Mouse (Mus musculus) forebrain, embryonic 11.5 days (tissue): ENCODE measurements around the gene Kcnj14. TPM values are rescaled to one million over a fixed set of nuclear protein-coding genes. Genes with fewer than 3 reads are reported as not detected.

Source experiments
- ATAC-seq: fragments of 200-750 bp; cut with Nextera tagmentation; replicated peaks from 2 replicates; pipeline ENCODE4 v1.8.0; 2017; ENCODE audit warnings: moderate TSS enrichment; ENCODE audit not compliant: low FRiP score
- DNase-seq: peaks from one replicate; pipeline ENCODE4 v3.0.0-alpha.2; 2017; ENCODE audit warnings: low spot score
- H3K27ac ChIP-seq: fragments of 300-500 bp; sonication (generic); 2 replicates; pipeline ENCODE4 v1.5.1; 2014; ENCODE audit warnings: low read depth, low read length
- H3K27me3 ChIP-seq: fragments of 300-500 bp; sonication (generic); 2 replicates; pipeline ENCODE4 v1.6.1; 2014; ENCODE audit warnings: mild to moderate bottlenecking, low read length, mixed read lengths; ENCODE audit not compliant: control insufficient read depth, insufficient read depth
- H3K36me3 ChIP-seq: fragments of 300-500 bp; sonication (generic); 2 replicates; pipeline ENCODE4 v1.6.1; 2014; ENCODE audit warnings: mild to moderate bottlenecking, low read length, moderate library complexity, mixed read lengths; ENCODE audit not compliant: control insufficient read depth, insufficient read depth
- H3K4me1 ChIP-seq: fragments of 300-500 bp; sonication (generic); replicated peaks from 2 replicates; pipeline ENCODE4 v1.6.1; 2014; ENCODE audit warnings: low read length, mixed read lengths; ENCODE audit not compliant: control insufficient read depth, insufficient read depth
- H3K4me2 ChIP-seq: fragments of 300-500 bp; sonication (generic); 2 replicates; pipeline ENCODE4 v1.6.1; 2014; ENCODE audit warnings: low read depth, mild to moderate bottlenecking, low read length, moderate library complexity, mixed read lengths; ENCODE audit not compliant: severe bottlenecking
- H3K4me3 ChIP-seq: fragments of 300-500 bp; sonication (generic); 2 replicates; pipeline ENCODE4 v1.5.1; 2014; ENCODE audit warnings: low read depth, low read length
- H3K9ac ChIP-seq: fragments of 300-500 bp; sonication (generic); 2 replicates; pipeline ENCODE4 v1.6.1; 2014; ENCODE audit warnings: low read length
- H3K9me3 ChIP-seq: fragments of 300-500 bp; sonication (generic); 2 replicates; pipeline ENCODE4 v1.6.1; 2016; ENCODE audit warnings: low read length, mixed read lengths; ENCODE audit not compliant: control insufficient read depth
- WGBS: fragments of 180-500 bp; shearing (Covaris S2); extraction: QIAGEN DNeasy Blood & Tissue Kit; methylation state at CpG from one replicate; pipeline ENCODE4 v1.1.7; 2014; 5-methylcytosine and 5-hydroxymethylcytosine counted together
- polyA plus RNA-seq: library from polyadenylated mRNA; unstranded; fragments of >200 nt; fragmentation: Nextera tagmentation; extraction: Ambion mirVana; gene quantifications from 2 replicates; pipeline ENCODE4 v1.2.1, GENCODE M21; 2014

Gene Kcnj14
- polyA plus RNA-seq, 1 experiment from 2014 or later: 0.37 TPM

DNA sequence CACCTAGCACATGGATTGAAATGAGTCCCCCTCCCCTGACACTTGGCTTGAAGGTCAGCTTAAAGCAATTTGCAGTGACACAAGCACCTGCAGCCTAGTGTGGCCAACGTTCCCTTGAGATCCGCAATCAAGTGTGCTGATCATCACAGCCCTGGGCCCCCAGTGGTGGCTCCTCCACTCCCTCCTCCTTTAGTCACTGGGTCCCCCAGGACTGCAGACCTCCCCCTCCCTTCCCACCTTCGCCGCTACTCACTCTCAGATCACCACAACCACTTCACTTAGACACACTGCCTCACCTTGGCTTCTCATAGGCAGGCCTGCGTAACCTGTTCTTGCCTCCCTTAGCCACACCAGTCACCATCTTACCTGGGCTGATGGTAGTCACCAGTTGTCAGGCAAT, 18.6 kb downstream of the Kcnj14 start:
- ATAC-seq (no peak), DNase-seq (peak; percentile 51)
- Histone ChIP-seq H3K9me3 (no peaks in the 10 kb centered on the region), H3K27ac (no peak overlapping the region), H3K4me3 (no peak overlapping the region), H3K27me3 (no peaks in the 10 kb centered on the region), H3K4me1 (0 out of 2 replicates have a peak, but pooled peaks cover 2% of the 10 kb centered on the region), H3K36me3 (peaks cover 37% of the 10 kb centered on the region), H3K4me2 (no peak overlapping the region), H3K9ac (no peak overlapping the region)
- 70% methylated on average over 5 of the region's 5 CpGs for WGBS

DNA sequence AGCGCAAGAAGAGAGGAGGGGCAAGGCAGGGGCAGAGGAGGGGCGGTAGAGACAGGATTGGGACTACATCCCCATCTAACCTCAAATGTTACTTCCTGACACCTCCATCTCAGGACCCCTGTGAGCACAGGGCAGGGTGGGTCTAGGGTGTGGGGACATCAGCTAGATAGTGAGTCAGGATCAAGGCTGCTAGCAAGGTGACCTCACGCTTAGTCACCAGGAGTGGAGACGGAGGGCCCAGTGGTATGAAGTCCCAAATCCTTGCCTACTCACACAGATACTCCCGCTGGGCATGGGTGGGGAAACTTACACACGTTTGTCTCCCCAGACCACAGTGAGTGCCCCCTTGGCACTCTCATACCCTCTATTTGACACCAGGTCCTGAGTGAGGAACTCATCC, 22.0 kb downstream of the Kcnj14 start:
- peaks cover 16% of the 10 kb centered on the region for H3K4me1 ChIP-seq
- no peak overlapping the region for H3K4me2 ChIP-seq
- H3K9ac ChIP-seq: no peak overlapping the region
- no peak overlapping the region for H3K4me3 ChIP-seq
- no peak overlapping the region for H3K27ac ChIP-seq
- ATAC-seq (no peak), DNase-seq (no peak)
- WGBS: 90% methylated on average over 6 of the region's 6 CpGs
- no peaks in the 10 kb centered on the region for H3K9me3 ChIP-seq
- peaks cover 7% of the 10 kb centered on the region for H3K36me3 ChIP-seq
- H3K27me3 ChIP-seq: peaks cover 7% of the 10 kb centered on the region; the same call in 1 of the 2 replicates

DNA sequence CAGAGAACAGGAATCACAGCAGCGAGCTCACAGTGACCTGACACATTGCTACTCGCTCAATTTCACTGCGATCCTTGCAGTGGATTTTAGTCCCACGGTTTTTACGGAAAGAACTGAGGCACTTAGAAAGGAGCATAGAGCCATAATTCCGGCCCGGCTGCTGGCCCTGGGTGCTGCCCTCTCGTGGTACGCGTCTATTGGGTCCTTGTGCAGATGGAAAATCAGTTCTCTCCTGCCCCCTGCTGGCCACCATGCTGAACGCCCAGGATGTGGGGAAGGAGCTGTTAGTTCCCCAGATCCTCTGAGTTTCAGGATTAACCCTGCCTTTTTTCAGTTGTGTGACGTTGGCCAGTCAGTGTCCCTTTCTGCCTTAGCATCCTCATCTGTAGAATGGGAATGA, 23.2 kb downstream of the Kcnj14 start:
- Histone ChIP-seq H3K27ac (no peak overlapping the region), H3K9ac (no peak overlapping the region), H3K4me1 (peaks cover 14% of the 10 kb centered on the region), H3K4me2 (no peak overlapping the region), H3K4me3 (no peak overlapping the region), H3K27me3 (peaks cover 14% of the 10 kb centered on the region), H3K36me3 (peaks cover 2% of the 10 kb centered on the region; the same call in 1 of the 2 replicates), H3K9me3 (no peaks in the 10 kb centered on the region)
- ATAC-seq: peak; percentile 44; the same call in 1 of the 2 replicates
- peak; percentile 96 for DNase-seq
- WGBS: 5% methylated on average over 12 of the region's 12 CpGs

DNA sequence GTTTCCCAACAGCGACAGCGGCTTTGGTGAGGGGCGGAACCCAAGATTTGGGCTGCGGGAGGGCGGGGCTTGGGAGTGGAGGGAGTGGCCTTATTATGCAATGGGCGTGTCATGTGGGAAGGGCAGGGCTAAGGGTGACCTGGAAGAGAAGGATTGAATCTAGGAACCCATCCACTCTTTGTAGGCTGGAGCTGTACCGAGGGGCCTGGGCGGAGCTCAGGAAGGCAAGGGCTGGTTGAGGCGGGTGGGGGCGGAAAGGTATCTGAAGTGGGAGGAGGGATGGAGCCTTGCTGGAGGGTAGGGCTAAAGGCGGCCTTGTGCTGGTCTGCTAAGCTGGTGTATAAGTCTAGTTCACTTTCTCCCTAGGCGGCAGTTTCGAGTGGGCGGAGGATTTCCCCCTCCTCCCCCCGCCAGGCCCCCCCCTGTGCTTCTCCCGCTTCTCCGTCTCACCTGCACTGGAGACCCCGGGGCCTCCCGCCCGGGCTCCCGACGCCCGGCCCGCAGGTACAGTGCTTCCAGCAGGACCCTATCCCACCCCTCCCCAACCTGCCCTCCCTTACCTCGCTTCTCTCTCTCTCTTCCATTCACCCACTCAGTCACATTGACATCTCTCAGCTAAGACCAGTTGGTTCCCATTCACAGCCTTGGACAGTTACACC, 23.9 kb downstream of the Kcnj14 start:
- Histone ChIP-seq H3K4me3 (no peak overlapping the region), H3K9ac (no peak overlapping the region), H3K4me1 (peaks cover 14% of the 10 kb centered on the region), H3K4me2 (no peak overlapping the region), H3K36me3 (peaks cover 2% of the 10 kb centered on the region; the same call in 1 of the 2 replicates), H3K27ac (no peak overlapping the region), H3K27me3 (peaks cover 14% of the 10 kb centered on the region), H3K9me3 (no peaks in the 10 kb centered on the region)
- DNase-seq (peak; percentile 63), ATAC-seq (0 out of 2 replicates have a peak, but pooled peaks have one; percentile 6)
- 19% methylated on average over 23 of the region's 25 CpGs for WGBS

DNA sequence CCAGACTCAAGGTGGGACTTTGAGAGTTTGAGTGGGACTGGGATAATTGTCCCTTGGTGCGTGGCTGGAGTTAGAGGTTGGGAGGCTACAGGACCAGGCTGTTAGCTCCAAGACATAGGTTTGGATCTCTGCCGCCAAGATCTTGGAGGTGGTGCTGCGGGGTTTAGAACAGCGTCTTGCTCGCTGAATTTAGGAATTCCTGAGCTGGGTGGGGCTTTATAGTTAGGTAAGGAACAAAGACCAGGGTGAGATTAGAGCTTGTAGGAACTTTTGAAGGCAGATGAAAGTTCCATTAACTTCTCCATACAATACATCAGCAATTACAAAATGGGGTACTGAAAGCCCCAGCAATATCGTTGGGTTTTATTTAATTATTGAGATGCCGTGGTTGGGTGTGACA, 24.6 kb downstream of the Kcnj14 start:
- Histone ChIP-seq H3K27me3 (peaks cover 14% of the 10 kb centered on the region), H3K36me3 (peaks cover 2% of the 10 kb centered on the region; the same call in 1 of the 2 replicates), H3K9me3 (no peaks in the 10 kb centered on the region), H3K4me2 (no peak overlapping the region), H3K27ac (no peak overlapping the region), H3K4me1 (peaks cover 14% of the 10 kb centered on the region), H3K9ac (no peak overlapping the region), H3K4me3 (no peak overlapping the region)
- ATAC-seq (no peak), DNase-seq (no peak)
- WGBS: 39% methylated on average over 7 of the region's 7 CpGs

DNA sequence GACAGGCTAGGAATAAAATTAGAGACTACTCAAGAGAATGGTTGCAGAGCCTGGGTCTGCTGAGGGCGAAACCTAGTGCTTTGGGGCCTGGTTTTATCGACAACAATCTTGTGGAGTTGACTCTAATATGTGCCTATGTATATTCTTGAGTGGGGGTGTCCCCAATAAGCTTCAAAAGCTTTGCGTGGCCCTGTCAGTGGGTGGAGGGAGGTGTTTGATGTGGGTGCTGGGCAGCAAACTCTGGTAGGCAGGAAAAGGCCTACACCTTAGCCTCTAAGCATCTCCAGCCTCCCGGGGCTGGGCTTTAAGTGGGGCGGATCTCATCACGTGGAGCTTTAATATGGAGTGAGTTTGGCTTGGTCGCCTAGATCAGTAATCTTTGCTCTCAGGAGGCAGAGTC, 25.7 kb downstream of the Kcnj14 start:
- peaks cover 14% of the 10 kb centered on the region for H3K27me3 ChIP-seq
- no peak overlapping the region for H3K4me2 ChIP-seq
- no peak overlapping the region for H3K27ac ChIP-seq
- no peak for DNase-seq
- no peaks in the 10 kb centered on the region for H3K9me3 ChIP-seq
- H3K4me3 ChIP-seq: no peak overlapping the region
- no peak overlapping the region; the same call in 1 of the 2 replicates for H3K9ac ChIP-seq
- peaks cover 2% of the 10 kb centered on the region; the same call in 1 of the 2 replicates for H3K36me3 ChIP-seq
- ATAC-seq: no peak
- H3K4me1 ChIP-seq: peaks cover 14% of the 10 kb centered on the region
- WGBS: 51% methylated on average over 7 of the region's 7 CpGs

DNA sequence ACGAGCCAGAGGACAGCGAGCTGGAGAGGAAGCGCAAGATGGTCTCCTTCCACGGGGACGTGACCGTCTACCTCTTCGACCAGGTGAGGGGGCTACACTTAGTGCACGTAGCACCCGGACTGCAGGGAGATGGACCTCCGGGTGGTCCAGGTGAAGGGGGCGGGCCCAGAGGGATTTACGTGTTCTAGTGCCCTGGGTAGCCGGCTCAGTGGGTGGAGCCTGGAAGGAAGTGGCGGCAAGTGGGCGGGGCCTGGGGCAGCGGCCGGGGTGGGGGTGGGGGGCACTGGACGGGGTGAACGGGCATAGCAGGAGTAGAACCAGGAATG, 26.1 kb downstream of the Kcnj14 start:
- peak overlapping the region; percentile 29 for H3K4me3 ChIP-seq
- no peaks in the 10 kb centered on the region for H3K9me3 ChIP-seq
- peak overlapping the region; percentile 53 for H3K9ac ChIP-seq
- 2% methylated on average over 19 of the region's 19 CpGs for WGBS
- peaks cover 14% of the 10 kb centered on the region for H3K4me1 ChIP-seq
- H3K27me3 ChIP-seq: peaks cover 14% of the 10 kb centered on the region
- H3K36me3 ChIP-seq: peaks cover 2% of the 10 kb centered on the region; the same call in 1 of the 2 replicates
- H3K27ac ChIP-seq: no peak overlapping the region
- ATAC-seq (no peak), DNase-seq (peak; percentile 59)
- H3K4me2 ChIP-seq: peak overlapping the region; percentile 63

DNA sequence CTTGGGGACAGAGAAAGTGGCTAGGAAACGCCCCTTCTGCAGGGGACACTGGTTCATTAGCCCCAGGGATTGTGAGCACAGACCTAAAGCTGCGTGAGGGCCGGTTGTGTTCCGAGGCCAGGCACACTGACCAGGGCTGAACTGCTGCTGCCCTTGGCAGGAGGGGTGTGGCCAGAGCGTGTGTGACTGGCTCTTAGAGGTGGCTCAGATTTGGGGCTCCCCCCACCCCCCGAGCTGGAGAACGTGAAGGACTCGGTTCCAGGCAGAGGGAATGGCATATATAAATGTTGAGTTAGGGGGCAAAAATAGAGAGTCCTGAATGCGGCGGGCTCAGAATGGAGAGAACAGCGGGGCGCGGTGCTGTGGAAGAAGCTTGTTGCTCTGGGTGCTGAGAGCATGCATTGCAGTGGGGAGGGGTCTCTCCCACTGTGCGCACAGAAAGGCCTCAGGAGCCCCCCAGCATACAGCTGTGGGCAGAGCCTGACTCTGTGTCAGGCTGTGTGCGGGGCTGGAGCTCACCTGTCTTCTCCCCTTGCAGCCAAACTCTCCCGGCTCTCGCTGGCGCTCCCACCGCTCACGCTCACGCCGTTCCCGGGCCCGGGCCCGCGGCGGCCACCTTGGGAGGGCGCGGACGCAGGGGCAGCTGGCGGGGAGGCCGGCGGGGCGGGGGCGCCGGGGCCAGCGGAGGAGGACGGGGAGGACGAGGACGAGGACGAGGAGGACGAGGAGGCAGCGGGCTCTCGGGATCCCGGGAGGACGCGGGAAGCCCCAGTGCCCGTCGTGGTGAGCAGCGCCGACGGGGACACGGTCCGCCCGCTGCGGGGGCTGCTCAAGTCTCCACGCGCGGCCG, 26.7 kb downstream of the Kcnj14 start:
- Histone ChIP-seq H3K4me1 (peaks cover 14% of the 10 kb centered on the region), H3K27me3 (peaks cover 14% of the 10 kb centered on the region), H3K27ac (no peak overlapping the region), H3K9me3 (no peaks in the 10 kb centered on the region), H3K9ac (peak overlapping the region; percentile 53), H3K4me3 (peak overlapping the region; percentile 29), H3K36me3 (peaks cover 2% of the 10 kb centered on the region; the same call in 1 of the 2 replicates), H3K4me2 (peak overlapping the region; percentile 63)
- DNase-seq (peak; percentile 61), ATAC-seq (no peak)
- 1% methylated on average over 58 of the region's 60 CpGs for WGBS
